Mouse (Mus musculus): ENCODE results near the gene Ptpn18. TPM values are rescaled to one million over a fixed set of nuclear protein-coding genes. Genes with fewer than 3 reads are reported as not detected.

The Ptpn18 gene
- polyA plus RNA-seq, 1 experiment from 2014 or later: 6.0 TPM

- H3K27me3 ChIP-seq: peaks cover 29% of the 10 kb centered on the region
- no peak overlapping the region for H3K9ac ChIP-seq (replicated peaks)
- H3K9me3 ChIP-seq: no peaks in the 10 kb centered on the region
- H3K4me3 ChIP-seq (replicated peaks): no peak overlapping the region
- peaks cover 15% of the 10 kb centered on the region for H3K4me1 ChIP-seq (replicated peaks)
- WGBS: 74% methylated on average over 4 of the region's 4 CpGs
- H3K36me3 ChIP-seq: no peaks in the 10 kb centered on the region
- H3K27ac ChIP-seq: no peak overlapping the region
- no peak overlapping the region for H3K4me2 ChIP-seq (replicated peaks)
- no peak for ATAC-seq
Measured at GRCm38 (mm10) chr1:34468500-34468899, 8.9 kb downstream of the Ptpn18 start.

GRCm38 (mm10) chr1:34469801-34470200 lies 10.2 kb downstream of the Ptpn18 start:
- Histone ChIP-seq H3K4me2 (replicated peaks) (no peak overlapping the region), H3K4me3 (replicated peaks) (no peak overlapping the region), H3K9me3 (no peaks in the 10 kb centered on the region), H3K36me3 (no peaks in the 10 kb centered on the region), H3K9ac (replicated peaks) (no peak overlapping the region), H3K27ac (no peak overlapping the region), H3K27me3 (peaks cover 37% of the 10 kb centered on the region), H3K4me1 (replicated peaks) (peaks cover 15% of the 10 kb centered on the region)
- no peak for ATAC-seq
- 66% methylated on average over 5 of the region's 5 CpGs for WGBS

GRCm38 (mm10) chr1:34472427-34473300 lies 13.1 kb downstream of the Ptpn18 start:
- 1% methylated on average over 33 of the region's 43 CpGs for WGBS
- Histone ChIP-seq H3K4me1 (replicated peaks) (peaks cover 14% of the 10 kb centered on the region), H3K9ac (replicated peaks) (peak overlapping the region; percentile 59), H3K36me3 (no peaks in the 10 kb centered on the region), H3K4me3 (replicated peaks) (peak overlapping the region; percentile 45), H3K27ac (no peak overlapping the region), H3K9me3 (no peaks in the 10 kb centered on the region), H3K4me2 (replicated peaks) (peak overlapping the region; percentile 90), H3K27me3 (peaks cover 40% of the 10 kb centered on the region)
- peak; percentile 60 for ATAC-seq

DNA sequence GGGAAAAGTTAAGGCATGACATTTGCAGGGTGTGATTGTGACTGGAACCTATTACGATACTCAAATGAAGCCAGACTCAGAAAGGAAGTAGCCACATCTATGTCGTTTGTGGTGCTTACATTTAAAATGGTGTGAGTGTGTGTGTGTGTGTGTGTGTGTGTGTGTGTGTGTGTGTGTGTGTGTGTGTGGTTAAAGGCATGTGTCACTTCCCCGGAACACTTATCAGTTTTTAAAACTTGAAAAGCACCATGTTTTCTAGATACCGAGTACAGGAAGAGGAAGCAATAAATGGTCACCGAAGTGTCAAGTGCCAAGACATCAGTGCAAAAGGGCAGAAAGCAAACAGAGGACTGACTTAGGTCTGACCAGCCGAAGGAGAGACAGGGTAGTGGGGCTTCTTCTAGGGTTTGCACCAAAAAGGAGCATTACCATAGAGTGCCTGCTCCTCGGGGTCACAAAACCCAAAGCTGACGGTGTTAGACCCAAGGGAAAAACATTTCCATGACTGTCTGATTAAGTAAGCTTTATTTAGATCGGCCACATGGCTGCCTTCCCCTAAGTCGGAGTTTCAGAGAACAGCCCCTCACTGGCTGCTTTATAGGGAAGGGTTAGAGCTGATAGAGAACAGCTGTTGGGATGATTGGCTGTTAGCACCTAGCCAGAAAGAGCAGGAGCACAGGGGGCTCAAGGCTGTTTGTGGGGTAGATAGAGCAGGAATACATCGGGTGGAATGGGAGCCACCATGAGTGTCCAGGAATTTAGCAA lies 19.5 kb downstream of the Ptpn18 start:
- Histone ChIP-seq H3K9ac (replicated peaks) (no peak overlapping the region), H3K27me3 (peaks cover 5% of the 10 kb centered on the region), H3K4me2 (replicated peaks) (no peak overlapping the region), H3K4me1 (replicated peaks) (no peaks in the 10 kb centered on the region), H3K4me3 (replicated peaks) (no peak overlapping the region), H3K9me3 (no peaks in the 10 kb centered on the region), H3K36me3 (no peaks in the 10 kb centered on the region), H3K27ac (no peak overlapping the region)
- no peak for ATAC-seq
- WGBS: 74% methylated on average over 11 of the region's 11 CpGs

- H3K36me3 ChIP-seq: no peaks in the 10 kb centered on the region
- H3K27ac ChIP-seq: no peak overlapping the region
- H3K9me3 ChIP-seq: no peaks in the 10 kb centered on the region
- H3K27me3 ChIP-seq: peaks cover 3% of the 10 kb centered on the region; the same call in 1 of the 2 replicates
- H3K4me1 ChIP-seq (replicated peaks): peaks cover 5% of the 10 kb centered on the region
- H3K4me3 ChIP-seq (replicated peaks): no peak overlapping the region
- ATAC-seq: no peak
- WGBS: 79% methylated on average over 5 of the region's 5 CpGs
- no peak overlapping the region for H3K4me2 ChIP-seq (replicated peaks)
- no peak overlapping the region for H3K9ac ChIP-seq (replicated peaks)
Measured at GRCm38 (mm10) chr1:34480801-34481200, 21.2 kb downstream of the Ptpn18 start.

- Histone ChIP-seq H3K4me3 (replicated peaks) (no peak overlapping the region), H3K9ac (replicated peaks) (no peak overlapping the region), H3K4me1 (replicated peaks) (peaks cover 5% of the 10 kb centered on the region), H3K9me3 (no peaks in the 10 kb centered on the region), H3K4me2 (replicated peaks) (no peak overlapping the region), H3K27ac (no peak overlapping the region), H3K36me3 (no peaks in the 10 kb centered on the region), H3K27me3 (0 out of 2 replicates have a peak, but pooled peaks cover 2% of the 10 kb centered on the region)
- 80% methylated on average over 5 of the region's 5 CpGs for WGBS
- ATAC-seq: no peak
Measured at GRCm38 (mm10) chr1:34481920-34482669, 22.5 kb downstream of the Ptpn18 start.

- Histone ChIP-seq H3K36me3 (no peaks in the 10 kb centered on the region), H3K27me3 (0 out of 2 replicates have a peak, but pooled peaks cover 2% of the 10 kb centered on the region), H3K9ac (replicated peaks) (no peak overlapping the region), H3K4me3 (replicated peaks) (no peak overlapping the region), H3K4me2 (replicated peaks) (no peak overlapping the region), H3K4me1 (replicated peaks) (peaks cover 5% of the 10 kb centered on the region), H3K9me3 (no peaks in the 10 kb centered on the region), H3K27ac (no peak overlapping the region)
- ATAC-seq: no peak
- WGBS: 76% methylated on average over 10 of the region's 10 CpGs
Measured at GRCm38 (mm10) chr1:34484470-34484869, 24.9 kb downstream of the Ptpn18 start.

DNA sequence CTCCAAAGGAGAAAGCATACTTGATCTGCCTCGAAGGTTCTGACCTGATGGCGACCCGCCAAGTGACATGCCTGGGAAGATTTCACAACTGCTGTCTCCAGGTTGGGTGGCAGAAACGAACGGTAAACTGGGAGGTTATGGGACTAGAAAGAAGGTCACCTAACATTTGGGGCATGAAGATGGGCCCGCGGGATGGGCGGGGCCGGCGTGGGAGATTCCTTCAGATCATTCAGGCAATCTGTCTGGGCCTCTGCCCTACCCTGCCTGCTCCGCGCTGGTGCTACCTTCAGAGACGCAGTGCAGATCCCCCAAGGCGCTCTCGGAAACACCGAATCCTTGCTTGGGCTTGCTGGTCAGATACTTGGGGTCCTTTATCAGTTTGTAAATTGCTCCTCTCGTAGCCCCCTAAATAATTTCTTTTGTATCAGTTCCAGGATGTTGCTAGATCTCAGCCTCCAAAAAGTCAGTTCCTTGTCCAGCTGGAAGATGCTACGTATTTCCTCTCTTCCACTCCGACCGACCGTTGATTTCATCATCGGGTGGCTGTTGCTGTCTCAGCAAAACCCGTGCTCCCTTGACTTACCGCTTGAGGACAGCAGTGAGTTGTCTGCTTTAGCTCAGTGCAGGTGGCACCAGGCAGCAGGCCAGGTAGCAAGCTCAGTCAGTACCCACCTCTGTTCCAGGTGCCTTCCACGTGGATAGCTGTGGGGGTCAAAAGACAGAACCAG lies 26.1 kb downstream of the Ptpn18 start:
- 0 out of 2 replicates have a peak, but pooled peaks cover 2% of the 10 kb centered on the region for H3K27me3 ChIP-seq
- 7% methylated on average over 25 of the region's 25 CpGs for WGBS
- H3K4me1 ChIP-seq (replicated peaks): peaks cover 5% of the 10 kb centered on the region
- no peaks in the 10 kb centered on the region for H3K36me3 ChIP-seq
- ATAC-seq: peak; percentile 68
- H3K9me3 ChIP-seq: no peaks in the 10 kb centered on the region
- H3K4me3 ChIP-seq (replicated peaks): peak overlapping the region; percentile 35
- H3K9ac ChIP-seq (replicated peaks): peak overlapping the region; percentile 33
- H3K27ac ChIP-seq: no peak overlapping the region
- H3K4me2 ChIP-seq (replicated peaks): peak overlapping the region; percentile 57

GRCm38 (mm10) chr1:34487383-34487782 lies 27.8 kb downstream of the Ptpn18 start:
- Histone ChIP-seq H3K9me3 (no peaks in the 10 kb centered on the region), H3K4me1 (replicated peaks) (peaks cover 5% of the 10 kb centered on the region), H3K27me3 (0 out of 2 replicates have a peak, but pooled peaks cover 2% of the 10 kb centered on the region), H3K36me3 (no peaks in the 10 kb centered on the region), H3K4me3 (replicated peaks) (no peak overlapping the region), H3K4me2 (replicated peaks) (no peak overlapping the region), H3K27ac (no peak overlapping the region), H3K9ac (replicated peaks) (no peak overlapping the region)
- ATAC-seq: no peak
- WGBS: 96% methylated on average over 3 of the region's 3 CpGs

DNA sequence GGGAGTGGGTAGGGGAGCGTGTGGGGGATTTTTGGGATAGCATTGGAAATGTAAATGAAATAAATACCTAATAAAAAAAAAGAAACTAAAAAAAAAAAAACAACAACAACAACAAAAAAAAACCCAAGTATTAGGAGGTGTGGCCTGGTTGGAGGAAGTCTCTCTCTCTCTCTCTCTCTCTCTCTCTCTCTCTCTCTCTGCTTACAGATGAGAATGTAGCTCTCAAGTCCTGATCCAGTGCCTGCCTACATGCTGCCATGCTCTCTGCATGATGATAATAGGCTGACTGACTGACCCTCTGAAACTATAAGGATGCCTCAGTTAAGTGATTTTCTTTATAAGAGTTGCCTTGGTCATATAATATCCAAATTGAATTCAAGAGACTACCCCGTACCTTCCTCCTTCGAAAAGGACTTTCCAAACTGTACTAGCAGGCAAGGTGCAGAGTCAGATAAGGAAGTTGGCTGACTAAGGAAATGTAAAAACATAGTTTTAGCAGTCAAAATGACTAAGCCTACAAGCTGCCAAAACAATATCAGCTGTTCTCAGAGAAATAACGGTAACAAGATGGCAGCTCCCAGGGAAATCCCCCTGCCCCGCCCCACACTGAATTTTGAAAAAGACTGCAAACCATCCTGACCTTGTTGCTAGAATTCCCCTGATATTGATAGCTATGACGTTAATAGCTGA lies 30.4 kb downstream of the Ptpn18 start:
- Histone ChIP-seq H3K4me3 (replicated peaks) (no peak overlapping the region), H3K9me3 (no peaks in the 10 kb centered on the region), H3K27ac (no peak overlapping the region), H3K36me3 (no peaks in the 10 kb centered on the region), H3K27me3 (0 out of 2 replicates have a peak, but pooled peaks cover 2% of the 10 kb centered on the region), H3K4me1 (replicated peaks) (peaks cover 5% of the 10 kb centered on the region), H3K9ac (replicated peaks) (no peak overlapping the region), H3K4me2 (replicated peaks) (no peak overlapping the region)
- 92% methylated on average over 6 of the region's 6 CpGs for WGBS
- ATAC-seq: no peak

- WGBS: 92% methylated on average over 4 of the region's 4 CpGs
- Histone ChIP-seq H3K4me2 (replicated peaks) (no peak overlapping the region), H3K27me3 (no peaks in the 10 kb centered on the region), H3K9me3 (no peaks in the 10 kb centered on the region), H3K9ac (replicated peaks) (no peak overlapping the region), H3K36me3 (no peaks in the 10 kb centered on the region), H3K27ac (no peak overlapping the region), H3K4me1 (replicated peaks) (no peaks in the 10 kb centered on the region), H3K4me3 (replicated peaks) (no peak overlapping the region)
- ATAC-seq: no peak
Measured at GRCm38 (mm10) chr1:34491480-34491879, 31.9 kb downstream of the Ptpn18 start.

Measured in midbrain, embryonic 13.5 days (tissue).